In genomic region chr2:129038426-129038936, GRCm38 (mm10) we compare ENCODE assay signal across 7 mouse cellular contexts. TPM values are rescaled to one million over a fixed set of nuclear protein-coding genes. Genes with fewer than 3 reads are reported as not detected.
DNase-seq lines count a peak whose midpoint lies in the region; ATAC-seq and TF ChIP-seq lines count a peak whose summit lies in the region.

No protein-coding gene starts in this region.

- no peak for ATAC-seq in embryonic facial prominence, embryonic 15.5 days (ENCODE audit: insufficient number of reproducible peaks, low FRiP score, low TSS enrichment, low read depth)
- ATAC-seq in limb, embryonic 11.5 days (ENCODE audit: insufficient number of reproducible peaks, low FRiP score, low TSS enrichment, low read depth), result 0 out of 2 replicates have a peak, but pooled peaks have one; percentile 35
- no peak for ATAC-seq in neural tube, embryonic 13.5 days (ENCODE audit: low read depth)

- no peak for TF ChIP-seq CTCF in bone marrow macrophage, adult 2 months (IDR thresholded peaks at IDR 0.05; ENCODE audit: low read depth, low read length)

- peak overlapping the region; percentile 53 for H3K4me3 ChIP-seq in bone marrow macrophage, adult 2 months (ENCODE audit: insufficient read depth, low read length)
- H3K4me3 ChIP-seq in embryonic facial prominence, embryonic 15.5 days (replicated peaks), result peak overlapping the region; percentile 44
- peak overlapping the region; percentile 37 for H3K4me3 ChIP-seq in limb, embryonic 11.5 days (ENCODE audit: low read depth, low read length)
- peak overlapping the region; percentile 44 for H3K4me3 ChIP-seq in neural tube, embryonic 13.5 days

- peak overlapping the region; percentile 87 for H3K4me2 ChIP-seq in embryonic facial prominence, embryonic 15.5 days (replicated peaks)
- H3K4me2 ChIP-seq in limb, embryonic 11.5 days (ENCODE audit: low read depth, severe bottlenecking), result peak overlapping the region; percentile 88
- H3K4me2 ChIP-seq in neural tube, embryonic 13.5 days, result peak overlapping the region; percentile 74

- no peaks in the 10 kb centered on the region for H3K36me3 ChIP-seq in embryonic facial prominence, embryonic 15.5 days
- no peaks in the 10 kb centered on the region for H3K36me3 ChIP-seq in limb, embryonic 11.5 days (ENCODE audit: control insufficient read depth, insufficient read depth, low read length)
- no peaks in the 10 kb centered on the region for H3K36me3 ChIP-seq in neural tube, embryonic 13.5 days

- 29% methylated on average over 15 of the region's 15 CpGs for WGBS in embryonic facial prominence, embryonic 15.5 days
- WGBS in limb, embryonic 11.5 days, result 34% methylated on average over 15 of the region's 15 CpGs
- WGBS in neural tube, embryonic 13.5 days, result 32% methylated on average over 15 of the region's 15 CpGs

- DNase-seq in layer of hippocampus, postnatal 14 days (ENCODE audit: low spot score in 2 of 2), result peak; percentile 11 to 25
- no peak for DNase-seq in layer of hippocampus, postnatal 36 days
- DNase-seq in limb, embryonic 11.5 days (ENCODE audit: low spot score), result peak; percentile 29
- DNase-seq in layer of hippocampus, adult 18-20 months (ENCODE audit: low spot score in 2 of 2), result no peak

- H3K9ac ChIP-seq in embryonic facial prominence, embryonic 15.5 days, result peak overlapping the region; percentile 28; the same call in 1 of the 2 replicates
- H3K9ac ChIP-seq in limb, embryonic 11.5 days (ENCODE audit: low read length), result no peak overlapping the region; the same call in 1 of the 2 replicates
- peak overlapping the region; percentile 64 for H3K9ac ChIP-seq in neural tube, embryonic 13.5 days

- peaks cover 46% of the 10 kb centered on the region for H3K27me3 ChIP-seq in embryonic facial prominence, embryonic 15.5 days
- peaks cover 23% of the 10 kb centered on the region for H3K27me3 ChIP-seq in limb, embryonic 11.5 days (ENCODE audit: control insufficient read depth, insufficient read depth, low read length)
- peaks cover 48% of the 10 kb centered on the region for H3K27me3 ChIP-seq in neural tube, embryonic 13.5 days

- no peak overlapping the region for H3K27ac ChIP-seq in bone marrow macrophage, adult 2 months (ENCODE audit: insufficient read depth, low read depth, low read length)
- H3K27ac ChIP-seq in embryonic facial prominence, embryonic 15.5 days (replicated peaks), result no peak overlapping the region
- H3K27ac ChIP-seq in limb, embryonic 11.5 days (replicated peaks; ENCODE audit: low read depth, low read length), result no peak overlapping the region
- no peak overlapping the region for H3K27ac ChIP-seq in neural tube, embryonic 13.5 days (replicated peaks)

- no peaks in the 10 kb centered on the region for H3K9me3 ChIP-seq in embryonic facial prominence, embryonic 15.5 days (replicated peaks)
- no peaks in the 10 kb centered on the region for H3K9me3 ChIP-seq in limb, embryonic 11.5 days (ENCODE audit: control insufficient read depth, low read length)
- no peaks in the 10 kb centered on the region for H3K9me3 ChIP-seq in neural tube, embryonic 13.5 days

- H3K4me1 ChIP-seq in bone marrow macrophage, adult 2 months (ENCODE audit: control insufficient read depth, insufficient read depth, low read length), result peaks cover 8% of the 10 kb centered on the region
- H3K4me1 ChIP-seq in embryonic facial prominence, embryonic 15.5 days, result peaks cover 14% of the 10 kb centered on the region
- peaks cover 7% of the 10 kb centered on the region; the same call in 1 of the 2 replicates for H3K4me1 ChIP-seq in limb, embryonic 11.5 days (ENCODE audit: control insufficient read depth, insufficient read depth, low read length)
- peaks cover 16% of the 10 kb centered on the region for H3K4me1 ChIP-seq in neural tube, embryonic 13.5 days (replicated peaks)

- no peak for TF ChIP-seq POLR2A in bone marrow macrophage, adult 2 months (IDR thresholded peaks at IDR 0.05; ENCODE audit: borderline replicate concordance, low read depth, low read length)

RNA-seq across cellular contexts. Expression of gene Vinac1, which starts 9.5 kb away (rescaled TPM):
- under 1 TPM; 0.09 to 0.17 TPM for total RNA-seq in layer of hippocampus, postnatal 14 days (2021)
- under 1 TPM in 1 of 2 experiments, not detected in 1; 0.07 TPM for total RNA-seq in layer of hippocampus, postnatal 36 days (2021)
- not detected in 2 replicates for polyA plus RNA-seq in bone marrow macrophage, adult 2 months (2012; ENCODE audit: insufficient read depth, insufficient read length, missing spikeins)
- 0.12 TPM in 1 of 2 replicates, not detected in the other for polyA plus RNA-seq in embryonic facial prominence, embryonic 15.5 days (2015; fragmentation: Nextera tagmentation; extraction: Ambion mirVana)
- polyA plus RNA-seq in limb, embryonic 11.5 days (2014; fragmentation: Nextera tagmentation; extraction: Ambion mirVana), result 0.17 TPM in 1 of 2 replicates, not detected in the other
- polyA plus RNA-seq in neural tube, embryonic 13.5 days (2015; fragmentation: Nextera tagmentation; extraction: Ambion mirVana), result 0.84 and 0.96 TPM in 2 replicates
- total RNA-seq in layer of hippocampus, adult 18-20 months (2021), result under 1 TPM in 1 of 2 experiments, not detected in 1; 0.10 TPM

RNA-seq across cellular contexts. Expression of gene Ttl, which starts 27.3 kb away (rescaled TPM):
- total RNA-seq in layer of hippocampus, postnatal 14 days (2021), result 10 to 100 TPM; 45.0 to 49.2 TPM
- 10 to 100 TPM; 32.2 to 33.4 TPM for total RNA-seq in layer of hippocampus, postnatal 36 days (2021)
- 5.9 and 7.5 TPM in 2 replicates for polyA plus RNA-seq in bone marrow macrophage, adult 2 months (2012; ENCODE audit: insufficient read depth, insufficient read length, missing spikeins)
- 14.8 and 15.9 TPM in 2 replicates for polyA plus RNA-seq in embryonic facial prominence, embryonic 15.5 days (2015; fragmentation: Nextera tagmentation; extraction: Ambion mirVana)
- polyA plus RNA-seq in limb, embryonic 11.5 days (2014; fragmentation: Nextera tagmentation; extraction: Ambion mirVana), result 16.8 and 17.1 TPM in 2 replicates
- 32.4 and 33.1 TPM in 2 replicates for polyA plus RNA-seq in neural tube, embryonic 13.5 days (2015; fragmentation: Nextera tagmentation; extraction: Ambion mirVana)
- 10 to 100 TPM; 34.3 to 34.5 TPM for total RNA-seq in layer of hippocampus, adult 18-20 months (2021)

Comparison
In these comparisons a context has a peak if more than half of its experiments do, and no peak if none do; other contexts are left out.
1. DNase-seq: peak in layer of hippocampus, postnatal 14 days (2 of 2) and limb, embryonic 11.5 days (single experiment); none in layer of hippocampus, postnatal 36 days (0 of 2) and layer of hippocampus, adult 18-20 months (0 of 2).
2. Peak in every context shown above with its lines, with median percentiles within 50 percentile points of each other: H3K4me3 ChIP-seq and H3K4me2 ChIP-seq.